Mouse (Mus musculus) layer of hippocampus, adult 9-10 months (tissue): ENCODE results near the gene Pygm.

Experiments used
- DNase-seq: peaks from one replicate; pipeline ENCODE4 v3.0.0; 2022; ENCODE audit warnings: low spot score

Pygm gene

GRCm38 (mm10) chr19:6409936-6410335 lies 25.7 kb downstream of the Pygm start:
- DNase-seq = no peak

- no peak for DNase-seq
Observed at GRCm38 (mm10) chr19:6412798-6413197, 28.6 kb downstream of the Pygm start.

GRCm38 (mm10) chr19:6415454-6415853 lies 31.3 kb downstream of the Pygm start:
- no peak for DNase-seq

GRCm38 (mm10) chr19:6416124-6416770 lies 32.0 kb downstream of the Pygm start:
- DNase-seq = no peak

- no peak for DNase-seq
Observed at GRCm38 (mm10) chr19:6416894-6417761, 32.9 kb downstream of the Pygm start.

GRCm38 (mm10) chr19:6418233-6418879 lies 34.2 kb downstream of the Pygm start, which contains the start of gene Nrxn2:
Nrxn2 (plus strand) TSS chr19:6418731.
- peak; percentile 77 for DNase-seq

GRCm38 (mm10) chr19:6418984-6419692 lies 34.9 kb downstream of the Pygm start:
- no peak for DNase-seq

- no peak for DNase-seq
Observed at GRCm38 (mm10) chr19:6419805-6420310, 35.7 kb downstream of the Pygm start.

GRCm38 (mm10) chr19:6420481-6421210 lies 36.4 kb downstream of the Pygm start:
- DNase-seq = no peak

GRCm38 (mm10) chr19:6421211-6421590 lies 37.0 kb downstream of the Pygm start:
- DNase-seq = no peak

GRCm38 (mm10) chr19:6422014-6422413 lies 37.8 kb downstream of the Pygm start:
- DNase-seq = no peak

- DNase-seq = no peak
Observed at GRCm38 (mm10) chr19:6423241-6423640, 39.0 kb downstream of the Pygm start.

GRCm38 (mm10) chr19:6424137-6424881 lies 40.1 kb downstream of the Pygm start:
- DNase-seq = no peak

- DNase-seq = no peak
Observed at GRCm38 (mm10) chr19:6425595-6425994, 41.4 kb downstream of the Pygm start.

GRCm38 (mm10) chr19:6426703-6427500 lies 42.7 kb downstream of the Pygm start:
- DNase-seq = no peak

- DNase-seq = no peak
Observed at GRCm38 (mm10) chr19:6427653-6428434, 43.6 kb downstream of the Pygm start.

GRCm38 (mm10) chr19:6428501-6429200 lies 44.5 kb downstream of the Pygm start:
- DNase-seq = no peak

GRCm38 (mm10) chr19:6443016-6443415 lies 58.8 kb downstream of the Pygm start:
- no peak for DNase-seq
